Mouse (Mus musculus) adrenal gland, postnatal 36 days (tissue): ENCODE results near the gene Gpd1. TPM values are rescaled to one million over a fixed set of nuclear protein-coding genes. Genes with fewer than 3 reads are reported as not detected.
A peak's percentile ranks its signal among the peaks of the same experiment; 100 is the strongest.
"Not testable (repeated sequence)": the region's sequence is repeated elsewhere in the genome, so short reads cannot be mapped to it uniquely, and the experiment has no call there.

Experiments
- DNase-seq, 2 experiments: peaks; one replicate each; pipeline ENCODE4 v3.0.0; 2021; ENCODE audit warnings: mixed read lengths in 1 of 2
- total RNA-seq, 2 experiments: library from RNA; stranded (reverse); gene quantifications; 2 replicates each; pipeline ENCODE4 v1.2.3; 2021

Gene Gpd1
- total RNA-seq, 2 experiments from 2014 or later, result 945 to 1,041 TPM

- DNase-seq, result peak; percentile 53 to 73
Observed at GRCm38 (mm10) chr15:99771601-99772276, 54.4 kb downstream of the Gpd1 start.

DNA sequence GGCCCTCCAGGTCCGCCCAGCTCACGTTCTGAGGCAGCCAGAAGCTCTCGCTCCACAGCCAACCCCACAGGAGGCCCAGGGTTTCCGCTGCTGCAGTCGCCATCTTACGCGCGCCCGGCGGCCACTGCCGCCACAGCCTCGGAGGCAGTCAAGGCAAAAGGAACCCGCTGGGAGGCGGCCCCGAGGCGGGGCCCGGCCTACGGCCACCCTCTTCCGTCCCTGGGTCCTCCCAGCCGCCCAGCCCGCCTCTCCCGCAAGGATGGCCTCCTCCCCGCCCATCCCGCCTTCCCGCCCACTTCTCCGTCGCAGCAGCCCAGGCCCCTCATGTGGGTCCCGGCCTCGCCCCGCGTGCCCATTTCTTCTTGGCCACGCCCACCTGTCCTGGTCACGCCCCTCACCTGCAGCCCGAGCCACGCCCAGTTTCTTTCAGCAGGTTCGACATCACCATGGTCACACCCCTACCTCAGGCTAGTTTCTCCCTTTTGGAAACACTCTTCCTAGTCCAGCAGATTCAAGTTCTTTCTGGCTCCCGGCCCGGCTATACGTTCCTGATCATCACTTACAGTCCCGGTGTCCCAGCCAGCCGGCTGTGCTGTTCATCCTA is 55.1 kb downstream of the Gpd1 start:
- DNase-seq, result peak; percentile 95 to 96

- not testable (repeated sequence) for DNase-seq
Observed at GRCm38 (mm10) chr15:99772881-99772924, 55.4 kb downstream of the Gpd1 start, which contains the start of gene Cers5. Cers5 (minus strand) TSS chr15:99772885.

GRCm38 (mm10) chr15:99772925-99773324 is 55.6 kb downstream of the Gpd1 start:
- no peak for DNase-seq

Other genes starting within 250 kb of the Gpd1 start
- 1 to 10 TPM; 5.3 to 6.6 TPM for gene Bcdin3d, start 242.8 kb upstream of the Gpd1 start, total RNA-seq
- gene Faim2, start 189.3 kb upstream of the Gpd1 start, total RNA-seq, result 10 to 100 TPM; 17.8 to 23.5 TPM
- gene Aqp2, start 138.5 kb upstream of the Gpd1 start, total RNA-seq, result 1 to 10 TPM in 1 of 2 experiments, under 1 TPM in 1; 0.82 to 5.0 TPM
- 1 to 10 TPM; 1.5 to 3.1 TPM for gene Aqp5, start 126.7 kb upstream of the Gpd1 start, total RNA-seq
- gene Aqp6, start 116.1 kb upstream of the Gpd1 start, total RNA-seq, result not detected
- gene Racgap1, start 65.9 kb upstream of the Gpd1 start, total RNA-seq, result 1 to 10 TPM; 7.6 to 7.7 TPM
- gene Asic1, start 47.1 kb upstream of the Gpd1 start, total RNA-seq, result under 1 TPM; 0.53 to 0.56 TPM
- 10 to 100 TPM; 40.8 to 51.2 TPM for gene Smarcd1, start 15.4 kb upstream of the Gpd1 start, total RNA-seq
- gene Gm17349, start 12.0 kb upstream of the Gpd1 start, total RNA-seq, result 10 to 100 TPM; 19.6 to 24.6 TPM
- gene Cox14, start 8.1 kb downstream of the Gpd1 start, total RNA-seq, result 100 to 1,000 TPM; 227 to 257 TPM
- gene Cers5, start 55.4 kb downstream of the Gpd1 start, total RNA-seq, result 10 to 100 TPM; 49.1 to 56.1 TPM
- gene Lima1, start 157.9 kb downstream of the Gpd1 start, total RNA-seq, result 10 to 100 TPM; 42.1 to 43.0 TPM
- under 1 TPM; 0.13 to 0.23 TPM for gene Fam186a, start 249.5 kb downstream of the Gpd1 start, total RNA-seq